Mouse (Mus musculus): ENCODE results near the gene Lsm10.

Gene Lsm10

GRCm38 (mm10) chr4:126096464-126097111 is at the start of gene Lsm10:
TSS of gene Lsm10 (plus strand) at chr4:126096623.
- DNase-seq (ENCODE audit: low spot score): peak; percentile 97

GRCm38 (mm10) chr4:126046851-126047585 is 49.4 kb upstream of the Lsm10 start, which contains the start of gene Mrps15:
TSS of gene Mrps15 (plus strand) at chr4:126046925.
- peak; percentile 84 for DNase-seq (ENCODE audit: low spot score)

DNA sequence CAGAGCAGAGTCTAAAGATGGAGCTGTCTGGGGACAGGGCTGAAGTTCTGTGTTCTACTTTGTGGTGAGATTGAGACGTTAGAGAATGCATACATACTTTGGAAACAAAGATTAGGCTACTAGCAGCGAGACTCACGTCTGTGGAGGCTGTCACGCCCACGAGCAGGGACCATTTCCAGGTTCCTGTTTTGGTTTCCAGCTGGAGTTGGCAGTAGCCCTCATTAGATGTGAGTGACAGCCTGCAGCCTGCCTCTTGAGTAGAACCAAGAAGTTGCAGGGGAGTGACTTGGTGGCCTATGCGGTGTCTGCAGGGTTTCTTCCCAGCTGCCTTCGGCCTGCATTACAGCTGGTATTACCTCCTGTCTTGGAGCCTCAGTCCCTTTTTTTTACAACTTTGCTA is 44.8 kb upstream of the Lsm10 start:
- no peak for DNase-seq (ENCODE audit: low spot score)

- DNase-seq (ENCODE audit: low spot score): no peak
These were observed 39.0 kb upstream of the Lsm10 start for GRCm38 (mm10) chr4:126057207-126058133.

DNA sequence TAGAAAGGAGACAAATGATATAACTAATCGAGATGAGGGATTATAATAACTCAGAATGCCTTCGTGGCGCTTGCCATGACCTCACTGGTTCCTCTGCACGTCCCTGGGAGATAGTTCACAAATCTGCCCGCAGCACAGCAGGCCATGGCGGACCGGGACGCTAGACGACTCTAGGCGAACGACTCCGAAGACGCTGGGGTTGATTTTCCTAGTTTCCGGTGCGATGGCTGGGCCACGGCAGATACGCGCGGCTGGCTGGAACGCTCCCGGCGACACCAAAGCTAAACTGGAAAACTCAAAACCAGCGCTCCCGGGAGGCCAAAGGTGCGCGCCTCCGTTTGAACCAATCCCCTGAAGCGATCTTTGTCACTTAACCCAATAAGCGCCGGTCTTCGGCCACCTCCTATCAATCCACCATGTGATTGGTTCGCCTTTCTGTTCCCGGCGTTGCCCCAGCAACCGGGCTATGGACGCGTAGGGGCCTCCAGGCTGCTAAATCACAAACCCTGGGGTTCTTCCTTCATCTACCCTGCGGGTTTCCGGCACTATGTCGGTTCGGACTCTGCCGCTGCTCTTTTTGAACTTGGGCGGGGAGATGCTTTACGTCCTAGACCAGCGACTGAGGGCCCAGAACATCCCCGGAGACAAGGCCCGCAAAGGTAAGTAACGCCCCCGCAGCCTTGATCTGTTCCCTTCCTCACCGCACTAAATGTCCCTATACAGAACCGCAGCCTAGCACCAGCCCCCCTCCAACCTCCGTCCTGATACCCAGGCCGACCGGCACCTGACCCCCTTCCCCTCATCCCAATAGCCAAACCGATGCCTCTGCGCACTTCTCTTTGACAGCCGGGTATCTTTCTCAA is 38.1 kb upstream of the Lsm10 start, which contains the start of gene Oscp1:
Oscp1 (plus strand) TSS at position 432 of the 863 bp plus-strand sequence.
- DNase-seq (ENCODE audit: low spot score): peak; percentile 91

DNA sequence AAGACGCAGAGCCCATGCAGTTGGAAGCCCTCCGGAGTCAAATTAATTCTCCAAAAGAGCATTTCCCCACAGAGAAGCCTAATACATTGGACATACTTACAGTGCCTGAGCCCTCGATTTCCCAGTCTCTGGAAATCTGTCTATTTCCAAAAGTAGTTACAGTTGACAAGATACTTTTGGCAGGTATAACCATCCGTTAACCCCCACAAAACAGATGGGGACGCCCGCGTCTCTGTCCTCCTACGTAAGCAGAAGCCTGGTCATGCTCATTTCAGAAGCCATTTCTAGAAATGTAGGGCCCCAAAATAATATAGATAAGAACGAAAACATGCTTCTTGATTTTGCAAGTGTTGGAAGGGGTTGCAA is 37.4 kb upstream of the Lsm10 start:
- no peak for DNase-seq (ENCODE audit: low spot score)

DNA sequence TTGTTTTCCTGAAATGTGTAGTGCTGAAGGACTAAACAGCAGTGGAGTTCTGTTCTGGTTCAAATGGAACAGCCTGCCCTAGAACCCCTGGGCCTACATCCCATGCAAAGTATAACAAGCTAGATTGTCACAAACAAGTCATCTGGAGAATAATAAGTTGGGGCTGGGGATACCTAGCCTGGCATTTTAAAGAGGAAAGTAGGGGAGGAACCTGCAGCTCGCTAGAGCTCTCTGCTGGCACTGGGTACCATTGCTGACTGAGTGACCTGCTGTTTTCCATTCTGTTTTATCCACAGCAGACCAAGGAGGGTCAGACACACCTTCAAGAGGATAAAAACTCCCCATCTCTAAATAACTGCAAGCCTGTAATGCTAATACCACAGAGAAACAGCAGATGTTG is 33.6 kb upstream of the Lsm10 start:
- DNase-seq (ENCODE audit: low spot score): peak; percentile 4

DNA sequence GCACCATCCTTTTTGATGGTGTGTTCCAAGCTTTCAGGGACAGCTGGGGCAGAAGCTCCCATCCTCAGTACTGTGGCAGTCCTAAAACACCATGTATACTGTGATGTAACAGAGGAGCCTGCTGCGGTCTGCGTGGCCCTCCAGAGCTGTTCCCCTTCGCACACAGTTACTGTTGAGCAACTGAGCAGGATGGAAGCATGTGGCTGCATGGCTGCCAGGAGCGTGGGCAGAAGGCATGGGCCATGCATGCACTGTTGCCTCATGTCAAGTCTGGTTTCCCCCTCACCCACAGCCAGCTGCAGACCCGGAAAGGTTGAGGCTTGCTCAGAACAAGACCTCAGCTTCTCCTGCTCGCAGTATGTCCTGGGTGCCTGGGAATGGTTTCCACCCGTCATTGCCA is 31.2 kb upstream of the Lsm10 start:
- DNase-seq (ENCODE audit: low spot score): no peak

- DNase-seq (ENCODE audit: low spot score): no peak
These were observed 28.9 kb upstream of the Lsm10 start for GRCm38 (mm10) chr4:126067401-126068077.

GRCm38 (mm10) chr4:126068842-126069241 is 27.6 kb upstream of the Lsm10 start:
- no peak for DNase-seq (ENCODE audit: low spot score)

GRCm38 (mm10) chr4:126077833-126078232 is 18.6 kb upstream of the Lsm10 start:
- no peak for DNase-seq (ENCODE audit: low spot score)

GRCm38 (mm10) chr4:126079266-126079665 is 17.2 kb upstream of the Lsm10 start:
- DNase-seq (ENCODE audit: low spot score): no peak

GRCm38 (mm10) chr4:126081601-126082000 is 14.8 kb upstream of the Lsm10 start:
- no peak for DNase-seq (ENCODE audit: low spot score)

DNA sequence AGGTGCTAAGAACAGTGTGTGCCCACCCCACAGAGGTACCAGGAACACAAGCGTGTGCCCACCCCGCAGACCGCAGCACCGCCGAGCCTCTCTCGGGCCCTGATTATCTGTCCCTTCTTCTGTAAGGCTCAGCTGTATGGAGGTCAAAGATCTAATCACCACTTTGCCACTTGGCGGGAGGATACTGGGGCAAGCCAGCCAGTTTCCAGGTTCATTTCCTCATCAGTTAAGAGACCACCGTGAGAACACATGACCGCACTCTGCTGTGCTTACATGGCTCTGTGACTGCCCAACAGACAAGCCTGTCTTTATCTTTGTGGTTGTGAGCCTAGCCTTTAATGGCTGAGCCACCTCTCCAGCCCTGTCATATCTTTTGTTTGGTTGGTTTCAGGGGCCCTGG is 13.4 kb upstream of the Lsm10 start:
- no peak for DNase-seq (ENCODE audit: low spot score)

- DNase-seq (ENCODE audit: low spot score): no peak
These were observed 12.0 kb upstream of the Lsm10 start for GRCm38 (mm10) chr4:126084382-126084781.

- peak; percentile 79 for DNase-seq (ENCODE audit: low spot score)
These were observed 10.3 kb upstream of the Lsm10 start for GRCm38 (mm10) chr4:126085996-126086576.

DNA sequence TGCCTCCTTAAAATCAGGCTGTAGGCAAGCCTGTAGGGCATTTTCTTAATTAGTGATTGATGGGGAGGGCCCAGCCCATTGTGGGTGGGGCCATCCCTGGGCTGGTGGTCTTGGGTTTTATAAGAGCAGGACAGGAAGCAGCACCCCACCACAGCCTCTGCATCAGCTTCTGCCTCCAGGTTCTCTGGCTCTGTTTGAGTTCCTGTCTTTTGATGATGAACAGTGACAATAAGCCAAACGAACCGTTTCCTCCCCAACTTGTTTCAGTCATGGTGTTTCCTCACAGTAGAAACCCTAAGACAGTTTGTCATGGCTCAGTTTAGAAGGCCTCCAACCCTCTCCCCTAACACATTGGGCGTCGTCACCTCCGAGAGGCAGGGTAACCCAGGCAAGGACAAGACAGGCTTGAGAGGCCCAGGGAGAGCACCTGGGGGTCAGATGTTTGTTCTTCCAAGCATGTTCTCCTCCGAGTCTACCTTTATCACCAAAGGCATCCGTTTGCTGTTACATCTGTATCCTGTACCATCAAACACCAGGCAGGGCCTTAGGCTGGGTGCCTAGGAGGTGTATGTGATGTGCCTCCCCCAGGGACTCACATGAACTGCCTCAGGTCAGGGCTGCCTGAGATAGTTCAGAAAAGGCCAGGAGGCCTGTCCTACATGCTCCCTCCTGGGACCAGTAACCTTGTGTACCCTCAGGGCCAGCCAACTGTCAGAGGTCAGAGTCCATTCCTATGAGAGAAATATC is 6.1 kb upstream of the Lsm10 start:
- peak; percentile 54 for DNase-seq (ENCODE audit: low spot score)

- no peak for DNase-seq (ENCODE audit: low spot score)
These were observed 5.6 kb upstream of the Lsm10 start for GRCm38 (mm10) chr4:126090848-126091124.

DNA sequence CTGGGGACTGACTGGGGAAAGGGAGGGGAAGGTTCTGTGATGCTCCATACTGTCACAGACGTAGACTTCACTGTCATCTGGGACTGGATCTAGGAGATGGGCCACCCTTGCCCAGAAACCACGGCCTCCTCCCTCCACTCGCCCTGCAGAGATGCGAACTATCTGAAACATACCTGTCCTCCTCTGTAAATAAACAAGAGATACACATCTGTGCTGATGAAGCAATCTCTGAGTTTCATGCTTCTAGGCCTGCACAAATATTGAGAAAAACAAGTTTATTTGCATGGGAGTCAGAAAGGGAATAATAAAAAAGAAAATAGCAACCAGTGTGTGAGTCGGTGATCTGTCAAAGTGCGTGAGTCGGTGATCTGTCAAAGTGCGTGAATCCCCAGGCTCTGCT is 4.5 kb upstream of the Lsm10 start:
- DNase-seq (ENCODE audit: low spot score): no peak

Measured in T-cell, adult 2 months (primary cell).